Mouse (Mus musculus) mouse trophoblast stem cell (cell line): ENCODE data around the gene Anxa1.

ENCODE experiments used
- in situ Hi-C, 2 experiments: fragments of 300-500 bp; cut with MseI, MboI; formaldehyde crosslinking; loops; 2 replicates in 1 of 2; 3 replicates in 1 of 2; pipeline ENCODE4 v1.15.1; 2025

Gene Anxa1

GRCm38 (mm10) chr19:20381207-20381752, 9.5 kb downstream of the Anxa1 start:
- in situ Hi-C loops, result no loop called here

GRCm38 (mm10) chr19:20370175-20370574, 20.6 kb downstream of the Anxa1 start:
- in situ Hi-C loops, result no loop called here

GRCm38 (mm10) chr19:20366571-20366970, 24.2 kb downstream of the Anxa1 start:
- in situ Hi-C loops, result loop anchor here in 1 of 2 experiments (10.0 kb wide), 1 partner anchor 398 kb away; no protein-coding TSS in a partner anchor

- in situ Hi-C loops, result loop anchor here in 1 of 2 experiments (10.0 kb wide), 1 partner anchor 399 kb away; no protein-coding TSS in a partner anchor
These were observed 24.7 kb downstream of the Anxa1 start for GRCm38 (mm10) chr19:20366010-20366409.

GRCm38 (mm10) chr19:20365364-20365763, 25.4 kb downstream of the Anxa1 start:
- in situ Hi-C loops, result loop anchor here in 1 of 2 experiments (10.0 kb wide), 1 partner anchor 399 kb away; no protein-coding TSS in a partner anchor

- in situ Hi-C loops, result loop anchor here (5.0 to 10.0 kb wide), 2 partner anchors 67 to 400 kb away; no protein-coding TSS in a partner anchor
These were observed 25.8 kb downstream of the Anxa1 start for GRCm38 (mm10) chr19:20364931-20365330.

- in situ Hi-C loops, result loop anchor here (5.0 to 10.0 kb wide), 2 partner anchors 69 to 402 kb away; no protein-coding TSS in a partner anchor
These were observed 27.5 kb downstream of the Anxa1 start for GRCm38 (mm10) chr19:20363221-20363620.

- in situ Hi-C loops, result loop anchor here (5.0 to 10.0 kb wide), 2 partner anchors 70 to 403 kb away; no protein-coding TSS in a partner anchor
These were observed 28.7 kb downstream of the Anxa1 start for GRCm38 (mm10) chr19:20361917-20362577.

GRCm38 (mm10) chr19:20358679-20359078, 32.1 kb downstream of the Anxa1 start:
- in situ Hi-C loops, result no loop called here

- in situ Hi-C loops, result no loop called here
These were observed 45.3 kb downstream of the Anxa1 start for GRCm38 (mm10) chr19:20345317-20345917.

- in situ Hi-C loops, result no loop called here
These were observed 46.0 kb downstream of the Anxa1 start for GRCm38 (mm10) chr19:20344511-20345316.

GRCm38 (mm10) chr19:20344052-20344451, 46.7 kb downstream of the Anxa1 start:
- in situ Hi-C loops, result no loop called here
